18 mouse cellular contexts compared by ENCODE assay signal in genomic region chr3:79223281-79223680, GRCm38 (mm10).
DNase-seq lines count a peak whose midpoint lies in the region; ATAC-seq and TF ChIP-seq lines count a peak whose summit lies in the region.
"Had no signal": no experiment of that assay in that cellular context is flagged by ENCODE, and none has a peak within 500 bp of the region (broad histone marks: within the 10 kb centered on the region; RNA-seq: fewer than 3 reads in every experiment).

No protein-coding gene starts in this region.

- DNase-seq in kidney, adult 11 months: peak; percentile 45
- no peak for DNase-seq in kidney, postnatal 4 days
- DNase-seq in lung, embryonic 14.5 days: no peak
- no peak for DNase-seq in lung, adult 2 months
- DNase-seq in kidney, adult 9 months: peak; percentile 61
- DNase-seq in thymus, postnatal 14 days: no peak
- no peak for DNase-seq in thymus, postnatal 0 days (ENCODE audit: low spot score)
- DNase-seq: cerebellum, adult 2 months; gastrocnemius, postnatal 14 days; lung, postnatal 4 days; right cerebral cortex, postnatal 14 days; thymus, postnatal 25 days had no signal

- no peak for TF ChIP-seq POLR2A in lung, adult 2 months (IDR thresholded peaks at IDR 0.05; ENCODE audit: borderline replicate concordance, extremely low read depth, low read depth, low read length)

- no peaks in the 10 kb centered on the region for H3K9me3 ChIP-seq in lung, embryonic 14.5 days (ENCODE audit: low read depth, low read length)
- H3K9me3 ChIP-seq in liver, embryonic 16.5 days (replicated peaks; ENCODE audit: control insufficient read depth, low read length): no peaks in the 10 kb centered on the region
- H3K9me3 ChIP-seq: embryonic facial prominence, embryonic 10.5 days; limb, embryonic 10.5 days; lung, embryonic 15.5 days; neural tube, embryonic 15.5 days had no signal

- H3K4me2 ChIP-seq in lung, embryonic 14.5 days: peak overlapping the region; percentile 1; the same call in 1 of the 2 replicates
- peak overlapping the region; percentile 42 for H3K4me2 ChIP-seq in liver, embryonic 16.5 days (ENCODE audit: low read depth, low read length)
- H3K4me2 ChIP-seq: lung, embryonic 15.5 days; neural tube, embryonic 15.5 days had no signal

- H3K27me3 ChIP-seq in lung, embryonic 14.5 days (ENCODE audit: insufficient read depth, low read length): no peaks in the 10 kb centered on the region
- H3K27me3 ChIP-seq in liver, embryonic 16.5 days (ENCODE audit: control insufficient read depth, insufficient read depth, low read depth, low read length): no peaks in the 10 kb centered on the region
- H3K27me3 ChIP-seq: lung, embryonic 15.5 days; neural tube, embryonic 15.5 days had no signal

- H3K4me1 ChIP-seq in lung, embryonic 14.5 days (ENCODE audit: insufficient read depth): peaks cover 4% of the 10 kb centered on the region; the same call in 1 of the 2 replicates
- H3K4me1 ChIP-seq in lung, adult 2 months (ENCODE audit: control insufficient read depth, insufficient read depth, low read length): peaks cover 21% of the 10 kb centered on the region
- H3K4me1 ChIP-seq in liver, embryonic 16.5 days (ENCODE audit: control insufficient read depth, low read depth, low read length): peaks cover 2% of the 10 kb centered on the region; the same call in 1 of the 2 replicates

- no peak for TF ChIP-seq CTCF in lung, embryonic 14.5 days (IDR thresholded peaks at IDR 0.05; ENCODE audit: low read depth)
- no peak for TF ChIP-seq CTCF in lung, adult 2 months (IDR thresholded peaks at IDR 0.05; ENCODE audit: insufficient read depth, low read length)

- no peak overlapping the region for H3K9ac ChIP-seq in lung, embryonic 14.5 days
- H3K9ac ChIP-seq in liver, embryonic 16.5 days (ENCODE audit: low read depth, low read length): no peak overlapping the region
- H3K9ac ChIP-seq: lung, embryonic 15.5 days; neural tube, embryonic 15.5 days had no signal

- 36% methylated on average over 8 of the region's 8 CpGs for WGBS in lung, embryonic 14.5 days
- WGBS in lung, adult 2 months: 41% methylated on average over 8 of the region's 8 CpGs
- 51% methylated on average over 8 of the region's 8 CpGs for WGBS in liver, embryonic 16.5 days (ENCODE audit: insufficient replicate concordance)

- H3K4me3 ChIP-seq in lung, embryonic 14.5 days (ENCODE audit: low read depth, low read length): no peak overlapping the region
- no peak overlapping the region for H3K4me3 ChIP-seq in lung, adult 2 months (replicated peaks; ENCODE audit: extremely low read depth, low read depth, low read length)
- no peak overlapping the region for H3K4me3 ChIP-seq in liver, embryonic 16.5 days (ENCODE audit: low read depth, low read length)
- H3K4me3 ChIP-seq: embryonic facial prominence, embryonic 10.5 days; limb, embryonic 10.5 days; lung, embryonic 15.5 days; neural tube, embryonic 15.5 days had no signal

- H3K36me3 ChIP-seq in lung, embryonic 14.5 days (ENCODE audit: insufficient read depth): no peaks in the 10 kb centered on the region
- no peaks in the 10 kb centered on the region for H3K36me3 ChIP-seq in liver, embryonic 16.5 days (ENCODE audit: control insufficient read depth, insufficient read depth)
- H3K36me3 ChIP-seq: embryonic facial prominence, embryonic 10.5 days; limb, embryonic 10.5 days; lung, embryonic 15.5 days; neural tube, embryonic 15.5 days had no signal

- ATAC-seq in lung, embryonic 14.5 days (ENCODE audit: insufficient read depth): no peak
- ATAC-seq in liver, embryonic 16.5 days (ENCODE audit: low read depth): peak; percentile 77
- ATAC-seq: midbrain, embryonic 16.5 days had no signal

- no peak overlapping the region for H3K27ac ChIP-seq in lung, embryonic 14.5 days (ENCODE audit: low read depth)
- no peak overlapping the region for H3K27ac ChIP-seq in liver, embryonic 16.5 days (ENCODE audit: low read length)
- H3K27ac ChIP-seq: embryonic facial prominence, embryonic 10.5 days; limb, embryonic 10.5 days; lung, embryonic 15.5 days; neural tube, embryonic 15.5 days had no signal

Comparison
In these comparisons a context has a peak if more than half of its experiments do, and no peak if none do; other contexts are left out.
1. DNase-seq: peak in kidney, adult 11 months (single experiment) and kidney, adult 9 months (single experiment); none in kidney, postnatal 4 days (0 of 2), lung, embryonic 14.5 days (single experiment), lung, adult 2 months (single experiment), thymus, postnatal 14 days (single experiment) and thymus, postnatal 0 days (single experiment).